Mouse (Mus musculus) left cerebral cortex, adult 9 months (tissue): ENCODE data around the gene Prkcg.
"Not testable (repeated sequence)": the region's sequence is repeated elsewhere in the genome, so short reads cannot be mapped to it uniquely, and the experiment has no call there.

Experiments used
- DNase-seq, 2 experiments: peaks; one replicate each; pipeline ENCODE4 v3.0.0; 2022; ENCODE audit warnings: low spot score in 2 of 2

Gene Prkcg

DNA sequence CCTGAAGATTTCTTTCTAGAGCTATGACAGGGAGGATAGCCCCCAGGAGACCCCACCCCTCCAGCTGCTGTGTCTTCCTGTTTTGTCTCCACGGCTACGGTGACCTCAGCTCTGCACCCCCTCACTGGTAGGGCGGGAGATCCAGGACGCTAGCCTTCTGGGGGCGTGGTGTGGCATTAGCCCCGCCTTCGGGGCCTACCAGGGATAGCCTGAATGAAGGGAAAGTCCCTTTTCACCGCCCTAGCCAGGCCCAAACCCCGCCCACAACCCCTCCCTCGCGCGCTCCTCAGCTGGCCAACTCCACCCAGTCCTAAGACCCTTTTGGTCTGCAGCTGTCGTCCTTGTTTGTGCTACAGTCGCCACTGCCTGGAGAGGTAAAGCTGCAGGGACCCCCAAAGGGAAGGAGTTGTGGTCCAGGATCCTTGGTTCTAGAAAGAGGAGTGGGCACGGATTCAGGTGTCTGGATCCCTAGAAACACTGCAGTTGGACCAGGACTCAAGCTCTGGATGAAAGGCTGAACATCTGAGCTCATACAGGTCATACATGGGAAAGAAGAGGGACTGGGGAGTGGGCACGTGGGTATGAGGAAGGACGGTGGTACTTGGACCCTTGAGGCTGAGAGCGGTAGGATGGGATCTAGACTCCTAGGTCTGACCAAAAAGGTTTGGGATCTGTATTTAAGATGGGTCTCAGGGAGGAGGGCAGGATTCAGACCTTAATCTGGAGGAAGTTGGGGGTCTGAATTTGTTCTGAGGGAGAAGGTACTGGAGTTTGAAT is 1.5 kb downstream of the Prkcg start:
- peak; percentile 82 to 93 for DNase-seq

GRCm38 (mm10) chr7:3291197-3291596 is 2.2 kb downstream of the Prkcg start:
- no peak for DNase-seq

DNA sequence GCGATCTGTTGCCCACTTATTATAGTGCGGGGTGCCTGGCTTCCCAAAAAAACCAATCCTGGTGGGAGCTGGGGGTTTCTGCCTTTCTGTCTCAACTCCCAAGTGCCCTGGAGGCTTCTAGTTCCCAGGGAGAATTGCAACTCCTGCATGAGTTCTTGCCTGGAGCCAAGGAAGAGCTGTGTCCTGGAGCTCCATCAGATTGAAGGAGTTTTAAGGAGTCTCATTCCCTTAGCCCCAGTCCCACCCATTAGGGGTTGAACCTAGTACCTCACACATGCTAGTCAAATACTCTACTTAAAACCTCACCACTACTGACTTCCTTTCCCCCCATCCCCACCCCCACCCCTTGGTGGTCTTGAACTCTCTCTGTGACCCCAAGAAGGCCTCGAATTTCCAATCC is 2.8 kb downstream of the Prkcg start:
- no peak for DNase-seq

DNA sequence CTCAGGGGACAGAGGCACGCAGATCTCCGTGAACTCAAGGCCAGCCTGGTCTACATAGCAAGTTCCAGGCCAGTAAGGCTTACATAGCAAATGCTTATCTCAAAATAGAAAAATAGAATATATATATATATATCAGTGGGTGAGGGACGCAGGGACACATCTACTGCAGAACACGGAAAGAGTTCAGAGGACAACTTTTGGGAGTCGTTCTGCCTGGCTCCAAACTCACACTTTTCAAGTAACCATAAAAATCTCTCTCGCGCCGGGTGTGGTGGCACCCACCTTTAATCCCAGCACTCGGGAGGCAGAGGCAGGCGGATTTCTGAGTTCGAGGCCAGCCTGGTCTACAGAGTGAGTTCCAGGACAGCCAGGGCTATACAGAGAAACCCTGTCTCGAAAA is 3.3 kb downstream of the Prkcg start:
- DNase-seq = not testable (repeated sequence)

GRCm38 (mm10) chr7:3292791-3293190 is 3.8 kb downstream of the Prkcg start:
- DNase-seq = peak in 1 of 2 experiments; percentile 60

DNA sequence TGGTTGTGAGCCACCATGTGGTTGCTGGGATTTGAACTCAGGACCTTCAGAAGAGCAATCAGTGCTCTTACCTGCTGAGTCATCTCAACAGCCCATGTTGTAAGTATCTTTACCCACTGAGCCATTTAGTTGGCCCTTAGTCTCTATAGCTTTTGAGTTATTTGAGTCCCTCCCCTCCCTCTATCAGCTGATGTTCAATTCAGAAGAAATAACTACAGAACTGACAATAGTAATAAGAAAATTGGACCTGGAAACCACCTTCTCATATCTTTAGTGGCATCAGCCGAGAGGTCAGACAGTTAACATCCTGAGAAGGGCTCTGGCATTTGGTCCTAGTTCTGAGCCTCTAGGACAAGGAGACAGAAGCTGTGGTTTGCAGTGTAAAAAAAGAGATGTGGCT is 5.8 kb downstream of the Prkcg start:
- DNase-seq = no peak

DNA sequence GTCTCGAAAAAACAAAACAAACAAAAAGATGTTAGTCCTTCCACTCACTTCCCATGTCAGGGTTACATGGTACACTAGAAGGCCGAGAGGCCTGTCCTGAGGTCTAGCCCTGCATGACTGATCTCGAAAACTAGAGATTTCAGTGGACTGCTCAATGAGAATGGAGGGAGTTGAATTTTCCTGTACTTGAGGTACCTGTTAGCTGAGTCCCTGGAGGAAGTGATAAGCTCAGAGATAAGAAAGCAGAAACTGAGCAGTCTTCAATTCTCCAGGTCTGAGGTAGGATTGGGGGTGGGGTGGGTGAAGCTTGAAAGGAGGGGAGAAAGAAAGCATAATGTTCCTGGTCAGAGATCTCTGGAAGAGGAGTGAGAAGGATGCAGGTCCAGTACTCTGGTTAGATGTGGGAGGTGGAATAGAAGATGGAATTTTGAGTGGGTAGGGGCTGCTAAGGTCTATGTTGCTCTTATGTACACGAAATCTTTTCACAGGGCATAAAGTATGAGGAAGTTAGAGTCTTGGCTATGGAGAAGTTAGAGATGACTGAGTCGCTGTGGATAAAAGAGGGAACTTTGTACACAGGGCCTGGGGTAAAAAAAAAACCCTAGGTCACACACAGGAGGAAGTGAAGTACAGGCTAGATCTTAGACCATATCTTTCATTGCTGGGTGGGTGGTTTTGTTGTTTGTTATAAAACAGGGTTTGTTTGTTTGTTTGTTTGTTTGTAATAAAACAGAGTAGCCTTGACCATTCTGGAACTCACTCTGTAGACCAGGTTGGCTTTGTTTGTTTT is 6.5 kb downstream of the Prkcg start:
- no peak for DNase-seq

GRCm38 (mm10) chr7:3296711-3297110 is 7.7 kb downstream of the Prkcg start:
- no peak for DNase-seq

DNA sequence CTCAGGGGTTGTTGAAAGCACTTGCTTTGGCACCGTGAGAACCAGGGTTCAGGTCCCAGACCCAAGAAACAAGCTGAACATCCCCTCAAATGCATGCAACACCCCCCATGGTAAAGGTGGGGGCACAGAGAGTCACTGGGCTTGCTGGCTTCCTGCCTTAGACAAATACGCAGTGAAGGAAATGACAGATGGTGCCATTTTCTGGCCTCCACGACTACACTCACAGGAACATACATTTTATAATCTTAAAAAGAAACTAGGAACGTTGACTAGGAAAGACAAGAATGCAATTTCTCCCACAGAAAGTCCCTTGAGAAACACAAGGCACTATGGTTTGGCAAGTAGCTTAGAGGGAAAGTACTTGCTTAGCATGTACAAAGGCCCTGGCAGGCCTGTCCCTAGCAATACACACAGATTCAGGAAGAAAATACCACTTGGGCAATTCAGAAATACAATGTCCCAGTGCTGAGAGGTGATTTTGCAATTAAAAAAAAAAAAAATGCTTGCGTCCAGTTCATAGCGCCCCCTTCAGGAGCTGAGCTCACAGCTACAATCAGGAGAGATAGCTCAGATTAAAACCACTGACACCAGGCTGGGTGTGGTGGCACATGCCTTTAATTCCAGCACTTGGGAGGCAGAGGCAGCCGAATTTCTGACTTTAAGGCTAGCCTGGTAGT is 11.1 kb downstream of the Prkcg start:
- DNase-seq = peak in 1 of 2 experiments; percentile 38

- no peak for DNase-seq
Measured at GRCm38 (mm10) chr7:3300891-3301627, 12.1 kb downstream of the Prkcg start.

GRCm38 (mm10) chr7:3301628-3302555 is 12.9 kb downstream of the Prkcg start:
- peak in 1 of 2 experiments; percentile 49 for DNase-seq

DNA sequence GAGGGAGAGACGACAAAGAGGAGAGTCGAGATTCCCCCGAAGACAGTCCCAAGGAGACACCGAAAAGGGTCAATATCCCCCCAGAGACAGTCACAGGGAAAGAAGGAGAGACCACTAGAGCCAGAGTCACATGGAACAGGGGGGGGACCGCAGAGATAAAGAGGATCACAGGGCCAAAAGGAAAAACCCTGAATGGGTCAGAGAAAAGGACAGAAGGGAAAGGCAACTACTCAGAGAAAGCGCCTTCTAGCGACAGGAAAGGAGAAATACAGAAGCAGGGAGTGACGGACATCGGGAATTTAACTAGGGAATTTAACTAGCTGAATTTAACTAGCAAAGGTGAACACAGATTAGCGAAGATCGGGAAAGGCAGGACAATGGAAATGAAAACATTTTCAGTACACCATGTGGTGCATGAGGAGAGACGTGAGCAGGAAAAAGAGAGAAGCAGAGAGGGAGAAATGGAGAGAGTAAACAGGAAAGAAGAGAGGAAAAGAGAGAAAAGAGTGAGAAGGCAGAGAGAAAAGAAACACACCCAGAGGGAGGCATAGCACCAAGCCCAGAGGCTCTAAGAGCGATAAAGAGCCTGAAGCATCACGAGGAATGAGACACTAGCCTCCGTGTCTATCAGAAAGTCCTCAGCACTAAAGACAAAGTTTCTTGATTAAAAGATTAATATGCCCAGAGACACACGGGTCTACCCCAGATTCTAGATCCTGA is 13.7 kb downstream of the Prkcg start:
- no peak for DNase-seq

DNA sequence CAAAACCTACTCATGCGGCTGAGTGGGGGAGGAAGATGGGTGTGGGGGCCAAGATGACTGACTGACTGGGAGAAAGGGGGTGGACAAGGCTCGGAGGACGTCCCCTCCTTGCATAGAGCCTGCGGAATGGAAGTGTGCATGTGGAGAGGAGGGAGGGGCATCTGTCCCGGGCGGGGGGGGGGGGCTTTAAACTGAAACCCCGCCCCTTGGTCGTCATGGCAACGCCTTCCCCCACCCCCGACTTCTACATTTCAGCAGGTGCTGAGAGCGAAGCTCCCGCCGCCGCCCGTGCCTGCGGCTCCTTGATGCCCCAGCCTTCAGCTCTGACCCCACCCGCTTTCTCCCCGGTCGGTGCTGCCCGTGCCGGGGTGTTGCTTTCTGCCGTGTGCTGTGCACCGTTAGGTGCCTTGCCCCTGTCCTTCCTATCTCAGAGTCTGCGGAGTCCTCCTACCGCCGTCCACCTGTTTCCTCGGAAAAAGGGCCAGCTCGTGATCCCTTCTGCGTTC is 14.3 kb downstream of the Prkcg start:
- peak in 1 of 2 experiments; percentile 59 for DNase-seq

DNA sequence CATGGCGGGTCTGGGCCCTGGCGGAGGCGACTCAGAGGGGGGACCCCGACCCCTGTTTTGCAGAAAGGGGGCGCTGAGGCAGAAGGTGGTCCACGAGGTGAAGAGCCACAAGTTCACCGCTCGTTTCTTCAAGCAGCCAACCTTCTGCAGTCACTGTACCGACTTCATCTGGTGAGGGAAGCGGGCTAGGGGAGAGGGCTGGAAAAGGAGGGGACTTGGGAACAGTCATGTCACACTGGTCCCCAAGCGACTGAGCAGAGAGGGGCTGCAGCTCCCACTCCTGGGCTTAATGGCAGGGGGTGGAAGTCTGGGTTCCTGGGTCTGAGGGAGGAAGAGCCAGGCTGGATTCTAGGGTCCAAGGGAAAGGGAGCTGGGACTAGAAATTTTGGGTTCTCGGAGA is 14.8 kb downstream of the Prkcg start:
- DNase-seq = no peak

- peak in 1 of 2 experiments; percentile 57 for DNase-seq
Measured at GRCm38 (mm10) chr7:3304298-3304697, 15.3 kb downstream of the Prkcg start.

GRCm38 (mm10) chr7:3306400-3306799 is 17.4 kb downstream of the Prkcg start:
- DNase-seq = no peak

DNA sequence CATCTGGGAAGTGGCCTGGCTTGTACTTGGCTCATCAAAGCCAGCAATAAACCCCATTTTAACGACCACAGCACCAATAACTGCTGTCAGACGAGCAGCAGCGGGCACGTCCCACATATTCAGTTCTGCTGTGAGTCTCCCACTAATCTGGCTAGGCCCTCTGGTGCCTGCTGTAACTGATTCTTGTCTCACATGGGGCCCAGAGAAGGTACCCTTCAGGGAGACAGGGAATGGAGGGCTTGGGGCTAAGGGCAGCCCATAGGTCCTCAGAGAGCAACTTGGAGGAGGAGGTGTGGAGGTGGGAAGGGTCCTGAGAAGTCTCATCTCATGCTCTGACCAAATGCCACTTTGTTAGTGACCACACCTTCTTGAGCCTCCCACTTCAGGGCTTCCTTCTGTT is 19.7 kb downstream of the Prkcg start:
- DNase-seq = no peak

- no peak for DNase-seq
Measured at GRCm38 (mm10) chr7:3310233-3310632, 21.3 kb downstream of the Prkcg start.

DNA sequence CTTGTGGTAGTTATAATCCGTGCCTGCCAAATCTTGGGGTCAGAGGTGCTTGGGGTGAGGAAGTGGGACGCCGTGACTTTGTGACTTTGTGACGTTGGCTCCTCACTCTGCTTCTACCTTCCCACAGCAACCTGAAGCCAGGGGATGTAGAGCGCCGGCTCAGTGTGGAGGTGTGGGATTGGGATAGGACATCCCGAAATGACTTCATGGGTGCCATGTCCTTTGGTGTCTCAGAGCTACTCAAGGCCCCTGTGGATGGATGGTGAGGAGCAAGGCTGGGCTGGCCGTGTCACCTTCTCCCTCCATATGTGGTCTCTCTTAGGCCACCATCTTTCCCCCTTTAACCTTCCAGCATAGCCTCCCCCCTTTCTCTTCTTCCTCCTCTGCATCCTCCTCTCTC is 24.6 kb downstream of the Prkcg start:
- DNase-seq = no peak

- no peak for DNase-seq
Measured at GRCm38 (mm10) chr7:3314121-3314520, 25.1 kb downstream of the Prkcg start.
